Mouse (Mus musculus): ENCODE data around the gene Prex1.

Gene Prex1

GRCm38 (mm10) chr2:166685824-166686223 is 27.8 kb downstream of the Prex1 start:
- DNase-seq (ENCODE audit: low spot score in 2 of 2) = no peak

- no peak for DNase-seq (ENCODE audit: low spot score in 2 of 2)
Observed at GRCm38 (mm10) chr2:166683885-166684544, 29.6 kb downstream of the Prex1 start.

- no peak for DNase-seq (ENCODE audit: low spot score in 2 of 2)
Observed at GRCm38 (mm10) chr2:166682866-166683265, 30.8 kb downstream of the Prex1 start.

- DNase-seq (ENCODE audit: low spot score in 2 of 2) = no peak
Observed at GRCm38 (mm10) chr2:166678959-166679759, 34.5 kb downstream of the Prex1 start.

- DNase-seq (ENCODE audit: low spot score in 2 of 2) = no peak
Observed at GRCm38 (mm10) chr2:166676933-166677332, 36.7 kb downstream of the Prex1 start.

DNA sequence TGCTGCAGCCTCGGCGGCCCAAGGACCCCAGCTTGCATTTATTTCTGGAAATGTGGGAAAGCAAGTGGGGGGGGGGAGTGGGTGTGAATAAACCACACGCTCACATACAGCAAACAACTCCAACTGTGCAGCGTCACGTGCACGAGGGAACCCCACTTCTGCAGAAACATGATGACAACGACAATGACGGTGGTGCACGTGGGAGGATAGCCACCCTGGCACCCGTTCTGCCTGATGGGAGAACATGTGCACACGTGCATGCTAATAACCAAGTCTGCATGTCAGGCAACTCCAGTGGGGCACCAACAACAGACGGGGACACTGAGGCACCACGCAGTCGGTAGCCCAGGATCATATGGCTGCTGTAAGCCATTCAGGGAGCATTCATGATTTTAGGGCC is 37.1 kb downstream of the Prex1 start:
- DNase-seq (ENCODE audit: low spot score in 2 of 2) = no peak

GRCm38 (mm10) chr2:166675588-166676444 is 37.8 kb downstream of the Prex1 start:
- no peak for DNase-seq (ENCODE audit: low spot score in 2 of 2)

- DNase-seq (ENCODE audit: low spot score in 2 of 2) = no peak
Observed at GRCm38 (mm10) chr2:166674693-166675092, 38.9 kb downstream of the Prex1 start.

DNA sequence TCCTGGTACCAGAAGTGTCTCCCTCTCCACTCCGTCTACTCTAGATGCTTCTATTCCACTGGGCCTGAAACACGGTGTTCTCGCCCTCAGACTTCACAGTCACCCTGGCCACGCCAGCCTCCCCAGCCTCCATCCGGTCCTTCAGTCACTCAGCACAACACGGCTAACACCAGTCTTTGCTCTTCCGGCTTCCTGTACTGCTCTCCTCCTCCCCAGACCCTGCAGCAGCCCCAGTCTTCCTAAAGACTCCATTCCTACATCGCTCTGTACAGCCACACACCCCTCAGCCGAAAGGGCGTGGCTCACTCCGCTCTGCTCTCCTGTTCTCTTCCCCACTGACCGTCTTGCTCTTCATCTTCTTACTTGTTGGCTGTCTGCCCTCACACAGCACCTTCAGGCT is 39.7 kb downstream of the Prex1 start:
- no peak for DNase-seq (ENCODE audit: low spot score in 2 of 2)

- DNase-seq (ENCODE audit: low spot score in 2 of 2) = no peak
Observed at GRCm38 (mm10) chr2:166672171-166672965, 41.3 kb downstream of the Prex1 start.

DNA sequence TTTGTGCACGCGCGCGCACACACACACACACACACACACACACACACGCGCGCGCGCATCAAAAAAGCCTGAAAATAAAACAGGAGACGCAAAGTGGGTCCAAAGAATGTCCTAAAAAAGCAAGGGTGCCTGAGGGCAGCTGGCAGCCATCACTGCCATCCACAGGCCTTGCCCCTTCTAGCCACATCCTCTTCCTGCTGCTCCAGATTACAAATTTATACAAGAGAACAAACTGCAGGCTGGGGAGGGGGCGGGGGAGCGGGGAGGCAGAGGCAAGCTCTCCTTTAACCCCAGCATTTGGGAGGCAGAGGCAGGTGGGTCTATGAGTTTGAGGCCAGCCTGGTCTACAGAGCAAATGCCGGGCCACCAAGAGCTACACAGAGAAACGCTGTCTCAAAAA is 42.0 kb downstream of the Prex1 start:
- DNase-seq (ENCODE audit: low spot score in 2 of 2) = no peak

- no peak for DNase-seq (ENCODE audit: low spot score in 2 of 2)
Observed at GRCm38 (mm10) chr2:166671019-166671418, 42.6 kb downstream of the Prex1 start.

GRCm38 (mm10) chr2:166669922-166670321 is 43.7 kb downstream of the Prex1 start:
- DNase-seq (ENCODE audit: low spot score in 2 of 2) = no peak

- DNase-seq (ENCODE audit: low spot score in 2 of 2) = no peak
Observed at GRCm38 (mm10) chr2:166667790-166668695, 45.6 kb downstream of the Prex1 start.

- DNase-seq (ENCODE audit: low spot score in 2 of 2) = no peak
Observed at GRCm38 (mm10) chr2:166666175-166666574, 47.5 kb downstream of the Prex1 start.

GRCm38 (mm10) chr2:166665244-166665922 is 48.2 kb downstream of the Prex1 start:
- DNase-seq (ENCODE audit: low spot score in 2 of 2) = no peak

GRCm38 (mm10) chr2:166664506-166664905 is 49.1 kb downstream of the Prex1 start:
- no peak for DNase-seq (ENCODE audit: low spot score in 2 of 2)

GRCm38 (mm10) chr2:166663250-166663961 is 50.2 kb downstream of the Prex1 start:
- peak; percentile 63 to 73 for DNase-seq (ENCODE audit: low spot score in 2 of 2)

GRCm38 (mm10) chr2:166662595-166663160 is 51.0 kb downstream of the Prex1 start:
- no peak for DNase-seq (ENCODE audit: low spot score in 2 of 2)

Measured in thymus, postnatal 10 days (tissue).